Mouse (Mus musculus) neutrophil, adult 83 days (primary cell): ENCODE measurements around the gene Gtpbp8. TPM values are rescaled to one million over a fixed set of nuclear protein-coding genes. Genes with fewer than 3 reads are reported as not detected.

Experiments used
- total RNA-seq, 2 experiments: library from RNA; stranded (reverse); gene quantifications; one replicate each; pipeline ENCODE4 v1.2.4; 2023

The Gtpbp8 gene
- 10 to 100 TPM in 1 of 2 experiments, 1 to 10 TPM in 1; 9.8 to 12.8 TPM for total RNA-seq

GRCm38 (mm10) chr16:44745866-44746562 lies at the start of gene Gtpbp8:
Gene Gtpbp8, minus strand, starts transcription at chr16:44746363.

GRCm38 (mm10) chr16:44765555-44766319 lies 19.6 kb upstream of the Gtpbp8 start, which contains the start of gene Cd200r1:
Gene Cd200r1, plus strand, starts transcription at chr16:44765736.

GRCm38 (mm10) chr16:44724083-44724787 lies 21.9 kb downstream of the Gtpbp8 start, which contains the start of gene Nepro:
Gene Nepro, plus strand, starts transcription at chr16:44724301.

Other genes with a start within 250 kb of the Gtpbp8 start
- gene Boc, start 187.5 kb downstream of the Gtpbp8 start, total RNA-seq = under 1 TPM; 0.18 to 0.26 TPM
- 1 to 10 TPM; 7.0 to 8.5 TPM for gene Nepro, start 22.1 kb downstream of the Gtpbp8 start, total RNA-seq
- gene Cd200r1, start 19.4 kb upstream of the Gtpbp8 start, total RNA-seq = 10 to 100 TPM; 13.3 to 14.0 TPM
- gene Cd200r4, start 65.4 kb upstream of the Gtpbp8 start, total RNA-seq = 1 to 10 TPM; 1.0 to 1.2 TPM
- gene Cd200r2, start 120.7 kb upstream of the Gtpbp8 start, total RNA-seq = under 1 TPM in 1 of 2 experiments, not detected in 1; 0.20 TPM
- 1 to 10 TPM; 4.6 to 4.7 TPM for gene Cd200r3, start 197.3 kb upstream of the Gtpbp8 start, total RNA-seq